Mouse (Mus musculus) hindbrain, embryonic 14.5 days (tissue): ENCODE results near the gene Rbm8a. TPM values are rescaled to one million over a fixed set of nuclear protein-coding genes. Genes with fewer than 3 reads are reported as not detected.

Experiments
- ATAC-seq: fragments of 200-750 bp; cut with Nextera tagmentation; 2 replicates; pipeline ENCODE4 v1.8.0; 2017; ENCODE audit warnings: moderate number of reproducible peaks, mild to moderate bottlenecking, moderate TSS enrichment, moderate library complexity; ENCODE audit not compliant: low FRiP score
- DNase-seq: peaks from one replicate; pipeline ENCODE4 v3.0.0-alpha.2; 2015; ENCODE audit warnings: low spot score
- H3K27ac ChIP-seq: fragments of 300-500 bp; sonication (generic); 2 replicates; pipeline ENCODE4 v1.5.1; 2014; ENCODE audit warnings: mild to moderate bottlenecking, moderate library complexity
- H3K27me3 ChIP-seq: fragments of 300-500 bp; sonication (generic); 2 replicates; pipeline ENCODE4 v1.6.1; 2014; ENCODE audit warnings: mild to moderate bottlenecking, low read length, mixed read lengths; ENCODE audit not compliant: control insufficient read depth, insufficient read depth
- H3K36me3 ChIP-seq: fragments of 300-500 bp; sonication (generic); replicated peaks from 2 replicates; pipeline ENCODE4 v1.6.1; 2014; ENCODE audit not compliant: control insufficient read depth, insufficient read depth
- H3K4me1 ChIP-seq: fragments of 300-500 bp; sonication (generic); replicated peaks from 2 replicates; pipeline ENCODE4 v1.6.1; 2014; ENCODE audit warnings: antibody characterized with exemption, low read length, mixed read lengths; ENCODE audit not compliant: control insufficient read depth, insufficient read depth
- H3K4me2 ChIP-seq: fragments of 300-500 bp; sonication (generic); replicated peaks from 2 replicates; pipeline ENCODE4 v1.6.1; 2014; ENCODE audit warnings: mild to moderate bottlenecking, moderate library complexity
- H3K4me3 ChIP-seq: fragments of 300-500 bp; sonication (generic); replicated peaks from 2 replicates; pipeline ENCODE4 v1.5.1; 2014; ENCODE audit warnings: mild to moderate bottlenecking, low read length
- H3K9ac ChIP-seq: fragments of 300-500 bp; sonication (generic); 2 replicates; pipeline ENCODE4 v1.6.1; 2014
- H3K9me3 ChIP-seq: fragments of 300-500 bp; sonication (generic); 2 replicates; pipeline ENCODE4 v1.6.1; 2016; ENCODE audit warnings: low read length; ENCODE audit not compliant: control insufficient read depth
- WGBS: fragments of 180-500 bp; shearing (Covaris S2); extraction: QIAGEN DNeasy Blood & Tissue Kit; methylation state at CpG from one replicate; pipeline ENCODE4 v1.1.7; 2014; 5-methylcytosine and 5-hydroxymethylcytosine counted together
- polyA plus RNA-seq: library from polyadenylated mRNA; unstranded; fragments of >200 nt; fragmentation: Nextera tagmentation; extraction: Ambion mirVana; gene quantifications from 2 replicates; pipeline ENCODE4 v1.2.1, GENCODE M21; 2014

Gene Rbm8a
- polyA plus RNA-seq, 1 experiment from 2014 or later, result 104 TPM

DNA sequence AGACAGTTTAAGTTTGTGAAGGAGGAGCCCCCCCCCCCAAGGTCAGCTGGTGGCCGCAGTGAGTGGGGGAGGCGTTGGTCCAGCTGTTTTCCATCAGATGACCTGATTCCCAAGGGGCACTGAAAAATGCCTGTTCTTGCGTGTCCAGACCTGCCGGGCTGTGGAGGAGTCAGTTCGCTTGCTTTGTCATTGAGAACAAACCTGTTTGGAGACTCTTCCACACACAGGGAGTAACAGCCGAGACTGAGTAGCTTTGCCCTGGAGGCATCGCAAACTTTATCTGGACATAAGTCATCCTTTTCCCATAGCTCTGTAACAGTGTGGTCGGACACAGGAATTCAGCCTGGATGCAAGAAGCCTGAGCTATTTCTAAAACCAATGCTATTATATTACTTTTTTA lies 44.7 kb downstream of the Rbm8a start:
- Histone ChIP-seq H3K9ac (no peak overlapping the region), H3K4me2 (no peak overlapping the region), H3K9me3 (no peaks in the 10 kb centered on the region), H3K4me1 (no peaks in the 10 kb centered on the region; the same call in 1 of the 2 replicates), H3K36me3 (no peaks in the 10 kb centered on the region), H3K27ac (no peak overlapping the region), H3K4me3 (no peak overlapping the region), H3K27me3 (peaks cover 9% of the 10 kb centered on the region; the same call in 1 of the 2 replicates)
- WGBS, result 64% methylated on average over 8 of the region's 8 CpGs
- DNase-seq, result no peak
- no peak for ATAC-seq

DNA sequence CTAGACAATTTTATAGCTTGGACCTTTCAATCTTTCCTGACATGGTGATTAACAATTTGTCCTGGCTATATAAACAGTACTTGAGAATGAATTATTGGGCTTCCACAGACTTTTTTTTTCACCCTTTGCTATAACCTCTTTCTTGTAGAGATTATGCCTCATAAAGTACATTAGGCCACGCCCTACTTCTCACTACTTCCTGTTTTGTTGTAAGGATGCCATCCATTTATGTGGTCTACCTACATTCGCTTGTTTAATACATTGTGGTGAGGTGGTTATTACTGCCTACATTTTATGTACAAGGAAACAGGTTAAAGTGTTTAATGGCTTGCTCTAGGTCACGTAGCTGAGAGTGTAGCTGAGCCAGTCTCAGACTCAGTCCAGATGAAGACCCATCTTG lies 45.4 kb downstream of the Rbm8a start:
- no peaks in the 10 kb centered on the region for H3K9me3 ChIP-seq
- DNase-seq (no peak), ATAC-seq (no peak)
- H3K27ac ChIP-seq, result no peak overlapping the region
- no peak overlapping the region for H3K9ac ChIP-seq
- no peaks in the 10 kb centered on the region for H3K36me3 ChIP-seq
- no peaks in the 10 kb centered on the region; the same call in 1 of the 2 replicates for H3K4me1 ChIP-seq
- H3K4me2 ChIP-seq, result no peak overlapping the region
- no peak overlapping the region for H3K4me3 ChIP-seq
- peaks cover 9% of the 10 kb centered on the region; the same call in 1 of the 2 replicates for H3K27me3 ChIP-seq
- WGBS, result 83% methylated on average over 3 of the region's 3 CpGs

DNA sequence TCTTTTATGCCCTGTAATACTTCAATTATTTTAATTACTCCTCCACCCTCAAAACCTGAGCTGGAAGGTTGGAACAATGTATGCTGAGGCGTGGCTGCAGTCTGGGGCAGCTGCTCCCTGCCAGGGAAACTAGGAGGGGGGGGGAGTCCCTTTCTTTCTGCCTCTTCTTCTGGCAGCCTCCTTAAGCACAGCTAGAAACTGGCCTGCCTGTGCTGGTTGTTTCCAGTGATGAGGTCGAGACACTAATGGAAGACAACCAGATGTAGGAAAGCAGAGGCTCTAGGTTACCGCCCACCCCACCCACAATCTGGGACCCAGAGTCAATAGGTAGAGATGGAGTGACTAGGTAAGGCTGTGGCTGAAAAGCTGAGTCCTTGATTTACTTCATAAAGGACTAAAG lies 46.0 kb downstream of the Rbm8a start:
- H3K9ac ChIP-seq, result no peak overlapping the region
- no peak overlapping the region for H3K4me3 ChIP-seq
- no peaks in the 10 kb centered on the region for H3K9me3 ChIP-seq
- H3K36me3 ChIP-seq, result no peaks in the 10 kb centered on the region
- H3K27me3 ChIP-seq, result peaks cover 4% of the 10 kb centered on the region; the same call in 1 of the 2 replicates
- H3K4me1 ChIP-seq, result no peaks in the 10 kb centered on the region
- 28% methylated on average over 3 of the region's 3 CpGs for WGBS
- no peak for ATAC-seq
- no peak overlapping the region for H3K27ac ChIP-seq
- no peak overlapping the region for H3K4me2 ChIP-seq
- no peak for DNase-seq

DNA sequence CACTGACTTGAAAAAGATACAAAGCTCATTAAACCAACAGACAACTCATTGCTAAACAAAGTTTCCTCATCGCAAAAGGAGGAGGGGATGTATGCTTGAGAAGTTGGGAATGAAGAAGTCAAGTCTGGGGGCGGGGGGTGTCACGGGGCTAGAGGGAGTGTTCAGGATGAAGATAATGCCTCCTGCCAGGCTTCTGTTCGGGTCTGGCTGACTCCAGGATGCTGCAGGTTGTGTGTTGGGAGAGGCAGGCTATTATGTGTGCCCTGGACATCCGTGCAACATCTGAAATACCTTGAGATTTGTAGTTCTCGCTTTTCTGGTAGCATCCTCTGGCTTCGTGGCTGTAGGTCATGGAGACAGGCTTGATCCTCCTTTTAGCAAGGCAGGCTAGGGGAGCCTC lies 48.7 kb downstream of the Rbm8a start:
- Histone ChIP-seq H3K27me3 (no peaks in the 10 kb centered on the region), H3K9me3 (no peaks in the 10 kb centered on the region), H3K27ac (no peak overlapping the region), H3K4me3 (no peak overlapping the region), H3K4me1 (no peaks in the 10 kb centered on the region), H3K9ac (no peak overlapping the region), H3K4me2 (no peak overlapping the region), H3K36me3 (no peaks in the 10 kb centered on the region)
- DNase-seq (no peak), ATAC-seq (no peak)
- WGBS, result 61% methylated on average over 7 of the region's 7 CpGs

DNA sequence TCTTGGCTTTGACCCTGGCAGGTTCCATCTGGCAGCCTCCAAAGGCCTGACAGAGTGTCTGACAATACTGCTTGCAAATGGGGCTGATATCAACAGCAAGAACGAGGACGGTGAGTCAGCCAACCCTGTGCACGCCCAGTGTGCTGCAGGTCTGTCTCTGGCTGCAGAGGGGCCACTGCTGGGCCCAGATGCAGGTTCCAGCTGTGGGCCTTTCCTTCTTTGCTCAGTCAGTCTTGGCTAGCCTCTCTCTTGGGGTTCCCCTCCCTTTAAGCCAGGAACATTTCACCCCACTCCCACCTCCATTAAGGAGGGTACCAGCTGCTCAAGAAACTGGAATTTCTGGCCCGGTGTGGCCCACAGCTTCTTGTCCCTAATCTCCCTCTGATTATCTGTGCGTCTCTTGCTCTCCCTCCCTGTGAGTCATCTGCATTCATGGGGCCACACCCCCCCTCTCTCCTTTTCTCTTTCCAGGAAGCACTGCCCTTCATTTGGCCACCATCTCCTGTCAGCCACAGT lies 49.5 kb downstream of the Rbm8a start:
- WGBS, result 23% methylated on average over 5 of the region's 5 CpGs
- H3K27me3 ChIP-seq, result peaks cover 5% of the 10 kb centered on the region; the same call in 1 of the 2 replicates
- H3K36me3 ChIP-seq, result no peaks in the 10 kb centered on the region
- no peaks in the 10 kb centered on the region for H3K4me1 ChIP-seq
- no peak overlapping the region for H3K4me2 ChIP-seq
- H3K4me3 ChIP-seq, result no peak overlapping the region
- ATAC-seq, result no peak
- no peak overlapping the region for H3K27ac ChIP-seq
- no peaks in the 10 kb centered on the region for H3K9me3 ChIP-seq
- no peak for DNase-seq
- H3K9ac ChIP-seq, result no peak overlapping the region

DNA sequence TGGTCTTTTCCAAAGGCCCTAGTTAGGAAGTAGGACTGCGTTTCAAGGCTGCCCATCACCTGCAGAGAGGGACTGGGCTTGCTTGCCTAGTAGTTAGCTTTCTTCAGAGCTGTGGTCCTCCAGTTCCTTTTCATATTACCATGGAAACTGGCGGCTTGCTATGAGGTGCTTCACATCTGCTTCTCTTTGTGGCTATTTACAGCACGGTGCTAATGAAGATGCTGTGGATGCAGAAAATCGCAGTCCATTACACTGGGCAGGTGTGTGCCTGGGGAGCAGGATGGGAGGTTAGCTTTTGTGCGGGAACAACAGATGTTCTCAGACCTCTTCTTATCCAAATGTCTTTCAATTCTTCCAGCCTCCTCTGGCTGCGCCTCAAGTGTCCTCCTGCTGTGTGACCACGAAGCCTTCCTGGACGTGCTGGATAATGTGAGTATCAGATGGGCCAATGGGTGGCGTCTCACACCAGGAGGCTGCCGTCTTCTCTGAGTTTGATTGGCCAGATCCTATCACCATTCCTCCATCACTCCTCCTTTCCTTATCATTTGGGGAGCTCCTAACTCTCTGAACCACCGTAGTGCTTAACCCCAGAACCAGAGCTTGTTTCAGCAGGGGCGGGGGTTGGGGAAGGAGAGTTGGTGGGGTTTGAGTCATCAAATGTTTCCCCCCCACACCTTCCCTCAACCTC lies 50.7 kb downstream of the Rbm8a start:
- no peak overlapping the region for H3K4me3 ChIP-seq
- no peaks in the 10 kb centered on the region for H3K9me3 ChIP-seq
- H3K9ac ChIP-seq, result no peak overlapping the region
- no peak overlapping the region for H3K27ac ChIP-seq
- no peak overlapping the region for H3K4me2 ChIP-seq
- H3K4me1 ChIP-seq, result no peaks in the 10 kb centered on the region
- DNase-seq, result no peak
- WGBS, result 18% methylated on average over 12 of the region's 12 CpGs
- no peaks in the 10 kb centered on the region for H3K36me3 ChIP-seq
- ATAC-seq, result peak; percentile 21; the same call in 1 of the 2 replicates
- peaks cover 12% of the 10 kb centered on the region; the same call in 1 of the 2 replicates for H3K27me3 ChIP-seq

Other genes with a start within 250 kb of the Rbm8a start
- not detected in 2 replicates for gene BC107364, start 177.6 kb upstream of the Rbm8a start, polyA plus RNA-seq
- 1.9 and 2.1 TPM in 2 replicates for gene Hfe2, start 104.8 kb upstream of the Rbm8a start, polyA plus RNA-seq
- gene Txnip, start 72.0 kb upstream of the Rbm8a start, polyA plus RNA-seq, result 53.2 and 71.4 TPM in 2 replicates
- gene Gm16253, start 52.9 kb upstream of the Rbm8a start, polyA plus RNA-seq, result 0.39 TPM in 1 of 2 replicates, not detected in the other
- gene Polr3gl, start 35.8 kb upstream of the Rbm8a start, polyA plus RNA-seq, result 11.0 and 18.5 TPM in 2 replicates
- 17.5 and 22.3 TPM in 2 replicates for gene Ankrd34a, start 33.3 kb upstream of the Rbm8a start, polyA plus RNA-seq
- gene Lix1l, start 28.8 kb upstream of the Rbm8a start, polyA plus RNA-seq, result 6.1 and 6.4 TPM in 2 replicates
- 57.0 and 58.2 TPM in 2 replicates for gene Pex11b, start 5.4 kb downstream of the Rbm8a start, polyA plus RNA-seq
- gene Gm42957, start 5.5 kb downstream of the Rbm8a start, polyA plus RNA-seq, result 0.07 TPM in 1 of 2 replicates, not detected in the other
- gene Itga10, start 15.7 kb downstream of the Rbm8a start, polyA plus RNA-seq, result 0.86 and 0.99 TPM in 2 replicates
- gene Ankrd35, start 40.2 kb downstream of the Rbm8a start, polyA plus RNA-seq, result 1.7 and 1.8 TPM in 2 replicates
- 27.5 and 29.3 TPM in 2 replicates for gene Pias3, start 66.5 kb downstream of the Rbm8a start, polyA plus RNA-seq
- gene Nudt17, start 78.6 kb downstream of the Rbm8a start, polyA plus RNA-seq, result 16.5 and 17.3 TPM in 2 replicates
- gene Polr3c, start 97.7 kb downstream of the Rbm8a start, polyA plus RNA-seq, result 28.1 and 28.3 TPM in 2 replicates
- gene Rnf115, start 97.7 kb downstream of the Rbm8a start, polyA plus RNA-seq, result 79.4 and 89.2 TPM in 2 replicates
- gene Pdzk1, start 199.4 kb downstream of the Rbm8a start, polyA plus RNA-seq, result 0.09 and 0.16 TPM in 2 replicates
- 0.27 and 0.35 TPM in 2 replicates for gene Cd160, start 199.4 kb downstream of the Rbm8a start, polyA plus RNA-seq